Mouse (Mus musculus): ENCODE results near the gene Cbarp. TPM values are rescaled to one million over a fixed set of nuclear protein-coding genes. Genes with fewer than 3 reads are reported as not detected.

Gene Cbarp
- polyA plus RNA-seq, 1 experiment from 2014 or later: 66.9 TPM

DNA sequence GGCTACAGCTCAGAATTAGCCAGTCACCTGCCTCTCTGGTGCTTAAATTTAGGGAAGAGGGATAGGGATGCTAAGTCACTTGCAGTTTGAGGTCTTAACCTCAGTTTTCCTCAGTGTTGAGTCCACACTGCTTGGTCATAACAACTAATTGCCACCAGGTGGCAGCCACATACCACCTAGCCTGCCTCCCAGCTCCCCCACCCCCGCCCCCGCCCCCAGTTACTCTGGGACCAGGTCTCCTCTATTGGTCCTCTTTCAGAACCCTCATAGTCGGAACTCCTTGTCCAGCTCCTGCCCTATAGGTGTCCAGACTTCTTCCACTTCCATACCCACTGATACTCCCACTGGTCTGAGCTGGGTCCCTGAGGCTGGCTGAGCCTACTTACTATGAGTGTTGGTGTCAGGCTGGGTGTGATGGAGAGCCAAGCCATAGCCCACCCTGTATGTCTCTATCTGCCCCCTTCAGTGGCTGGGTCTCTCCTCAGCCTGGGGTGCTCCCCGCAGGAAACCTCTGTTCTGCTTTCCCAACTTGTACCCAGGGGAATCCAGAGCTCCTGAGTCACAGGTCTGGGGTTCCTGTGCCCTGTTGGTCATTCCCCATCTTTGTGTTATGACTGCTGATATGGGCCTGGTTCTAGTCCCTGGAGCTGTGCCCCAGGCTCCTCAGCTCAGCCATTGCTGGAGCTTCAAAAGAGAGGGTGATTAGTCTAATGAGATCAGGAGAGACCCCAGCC lies 35.1 kb upstream of the Cbarp start:
- Histone ChIP-seq H3K9ac (no peak overlapping the region), H3K4me3 (no peak overlapping the region), H3K27me3 (replicated peaks) (no peaks in the 10 kb centered on the region), H3K27ac (0 out of 2 replicates have a peak overlapping the region, but pooled peaks have one; percentile 4), H3K36me3 (replicated peaks) (peaks cover 11% of the 10 kb centered on the region; the same call in 1 of the 2 replicates), H3K4me1 (peaks cover 37% of the 10 kb centered on the region), H3K9me3 (no peaks in the 10 kb centered on the region), H3K4me2 (no peak overlapping the region)
- WGBS: 15% methylated on average over 4 of the region's 4 CpGs
- no peak for ATAC-seq (replicated peaks)

GRCm38 (mm10) chr10:80174705-80175104 lies 34.1 kb upstream of the Cbarp start:
- peaks cover 21% of the 10 kb centered on the region for H3K36me3 ChIP-seq (replicated peaks)
- WGBS: 37% methylated on average over 2 of the region's 2 CpGs
- no peaks in the 10 kb centered on the region for H3K27me3 ChIP-seq (replicated peaks)
- peak overlapping the region; percentile 32; the same call in 1 of the 2 replicates for H3K27ac ChIP-seq
- H3K9ac ChIP-seq: no peak overlapping the region
- no peak for ATAC-seq (replicated peaks)
- H3K4me3 ChIP-seq: no peak overlapping the region
- H3K9me3 ChIP-seq: no peaks in the 10 kb centered on the region
- peaks cover 38% of the 10 kb centered on the region for H3K4me1 ChIP-seq
- no peak overlapping the region for H3K4me2 ChIP-seq

DNA sequence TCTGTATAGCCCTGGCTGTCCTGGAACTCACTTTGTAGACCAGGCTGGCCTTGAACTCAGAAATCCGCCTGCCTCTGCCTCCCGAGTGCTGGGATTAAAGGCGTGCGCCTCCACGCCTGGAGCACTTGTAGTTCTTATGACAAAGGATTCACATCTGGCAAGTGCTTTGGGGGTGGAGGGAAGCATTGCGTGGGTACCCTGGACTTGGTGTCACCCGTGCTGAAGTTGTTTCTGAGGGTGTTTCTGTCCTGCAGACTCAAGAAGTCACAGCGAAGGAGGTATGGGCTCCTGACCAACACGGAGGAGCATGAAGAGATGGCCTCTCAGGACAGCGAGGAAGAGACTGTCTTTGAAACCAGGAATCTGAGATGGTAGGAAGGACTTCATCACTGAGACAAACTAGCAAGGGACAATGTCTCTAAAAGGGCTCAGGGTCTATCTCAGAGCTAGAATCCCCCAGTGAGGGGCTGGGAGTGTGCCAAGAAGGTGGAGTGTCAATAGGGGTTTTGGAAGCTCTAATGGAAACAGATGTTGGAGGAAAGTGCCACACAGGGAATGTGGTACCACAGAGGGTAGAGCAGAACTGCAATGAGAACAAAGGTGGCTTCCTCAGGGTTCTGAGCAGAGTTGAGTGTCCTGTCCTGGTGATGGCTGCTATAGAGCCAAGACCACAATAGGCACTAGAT lies 33.5 kb upstream of the Cbarp start:
- Histone ChIP-seq H3K27ac (no peak overlapping the region), H3K4me3 (no peak overlapping the region), H3K27me3 (replicated peaks) (no peaks in the 10 kb centered on the region), H3K9me3 (no peaks in the 10 kb centered on the region), H3K4me2 (no peak overlapping the region), H3K36me3 (replicated peaks) (peaks cover 22% of the 10 kb centered on the region), H3K4me1 (peaks cover 44% of the 10 kb centered on the region), H3K9ac (no peak overlapping the region)
- no peak for ATAC-seq (replicated peaks)
- 89% methylated on average over 10 of the region's 10 CpGs for WGBS

- 13% methylated on average over 11 of the region's 11 CpGs for WGBS
- Histone ChIP-seq H3K27ac (peak overlapping the region; percentile 86), H3K36me3 (replicated peaks) (peaks cover 22% of the 10 kb centered on the region), H3K4me1 (peaks cover 52% of the 10 kb centered on the region), H3K4me3 (peak overlapping the region; percentile 50), H3K9me3 (no peaks in the 10 kb centered on the region), H3K27me3 (replicated peaks) (no peaks in the 10 kb centered on the region), H3K4me2 (peak overlapping the region; percentile 74), H3K9ac (peak overlapping the region; percentile 43)
- ATAC-seq (replicated peaks): no peak
These were observed 32.7 kb upstream of the Cbarp start for GRCm38 (mm10) chr10:80173358-80173757.

GRCm38 (mm10) chr10:80172527-80173292 lies 32.1 kb upstream of the Cbarp start, which contains the start of gene 1600002K03Rik:
Gene 1600002K03Rik (plus strand): TSS chr10:80172944.
- Histone ChIP-seq H3K27me3 (replicated peaks) (no peaks in the 10 kb centered on the region), H3K9me3 (no peaks in the 10 kb centered on the region), H3K4me3 (peak within 1 kb of the TSS; percentile 50), H3K36me3 (replicated peaks) (peaks cover 22% of the 10 kb centered on the region), H3K9ac (peak within 1 kb of the TSS; percentile 46), H3K4me1 (peaks cover 52% of the 10 kb centered on the region), H3K4me2 (peak within 1 kb of the TSS; percentile 74), H3K27ac (peak within 1 kb of the TSS; percentile 86)
- WGBS: 11% methylated on average over 35 of the region's 35 CpGs
- ATAC-seq (replicated peaks): peak; percentile 72

GRCm38 (mm10) chr10:80171760-80172526 lies 31.3 kb upstream of the Cbarp start:
- Histone ChIP-seq H3K4me1 (peaks cover 55% of the 10 kb centered on the region), H3K4me3 (peak overlapping the region; percentile 50), H3K4me2 (peak overlapping the region; percentile 74), H3K36me3 (replicated peaks) (peaks cover 22% of the 10 kb centered on the region), H3K9me3 (no peaks in the 10 kb centered on the region), H3K27me3 (replicated peaks) (no peaks in the 10 kb centered on the region), H3K9ac (peak overlapping the region; percentile 46; the same call in 1 of the 2 replicates), H3K27ac (peak overlapping the region; percentile 86)
- ATAC-seq (replicated peaks): no peak
- 76% methylated on average over 45 of the region's 45 CpGs for WGBS

DNA sequence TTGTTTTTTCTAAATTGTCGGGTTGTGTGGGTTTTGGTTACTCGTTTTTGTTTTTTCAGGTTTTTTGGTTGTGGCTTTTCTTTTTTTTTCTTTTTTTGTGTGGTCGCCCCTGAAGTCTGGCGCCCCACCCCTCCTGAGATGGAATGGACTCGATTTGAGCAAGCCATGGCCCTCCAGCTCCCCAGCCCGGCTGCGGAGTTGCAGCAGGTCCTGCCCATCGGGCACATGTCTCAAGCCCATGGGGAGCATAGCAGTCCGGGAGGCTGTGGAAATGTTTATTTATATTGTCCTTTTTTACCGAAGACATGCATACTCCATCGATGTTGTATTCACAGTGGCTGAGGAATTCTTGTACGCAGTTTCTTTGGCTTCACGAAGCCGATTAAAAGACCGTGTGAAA lies 30.6 kb upstream of the Cbarp start:
- ATAC-seq (replicated peaks): no peak
- H3K4me1 ChIP-seq: peaks cover 60% of the 10 kb centered on the region
- H3K27ac ChIP-seq: peak overlapping the region; percentile 86; the same call in 1 of the 2 replicates
- H3K4me3 ChIP-seq: 0 out of 2 replicates have a peak overlapping the region, but pooled peaks have one; percentile 5
- peaks cover 22% of the 10 kb centered on the region for H3K36me3 ChIP-seq (replicated peaks)
- H3K4me2 ChIP-seq: no peak overlapping the region
- 91% methylated on average over 15 of the region's 15 CpGs for WGBS
- H3K9ac ChIP-seq: no peak overlapping the region
- H3K9me3 ChIP-seq: no peaks in the 10 kb centered on the region
- no peaks in the 10 kb centered on the region for H3K27me3 ChIP-seq (replicated peaks)

DNA sequence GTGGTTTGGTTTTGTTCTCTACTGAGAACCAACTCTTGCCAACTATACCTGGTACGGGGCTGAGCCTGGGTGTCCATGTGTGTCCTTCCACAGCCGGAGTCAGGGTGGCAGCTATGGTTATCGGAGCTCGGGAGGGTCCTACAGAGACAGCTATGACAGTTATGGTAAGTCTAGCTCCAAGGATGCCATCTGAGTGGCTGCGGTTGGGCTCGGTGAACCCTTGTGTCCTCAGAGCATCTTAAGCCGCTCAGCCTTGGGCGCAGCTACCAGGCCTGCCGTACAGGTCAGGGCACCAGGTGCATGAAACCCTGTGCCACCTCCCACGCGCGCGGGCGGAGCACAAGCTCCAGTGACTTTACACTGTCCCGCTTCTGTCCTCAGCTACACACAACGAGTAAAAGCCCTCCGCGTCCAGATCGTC lies 30.0 kb upstream of the Cbarp start:
- H3K9me3 ChIP-seq: no peaks in the 10 kb centered on the region
- H3K4me2 ChIP-seq: no peak overlapping the region
- 96% methylated on average over 19 of the region's 19 CpGs for WGBS
- H3K27ac ChIP-seq: peak overlapping the region; percentile 11; the same call in 1 of the 2 replicates
- ATAC-seq (replicated peaks): no peak
- H3K4me1 ChIP-seq: peaks cover 58% of the 10 kb centered on the region
- no peak overlapping the region; the same call in 1 of the 2 replicates for H3K9ac ChIP-seq
- H3K36me3 ChIP-seq (replicated peaks): peaks cover 22% of the 10 kb centered on the region
- H3K4me3 ChIP-seq: no peak overlapping the region
- no peaks in the 10 kb centered on the region for H3K27me3 ChIP-seq (replicated peaks)

- Histone ChIP-seq H3K4me2 (0 out of 2 replicates have a peak overlapping the region, but pooled peaks have one; percentile 92), H3K4me3 (no peak overlapping the region), H3K27me3 (replicated peaks) (no peaks in the 10 kb centered on the region), H3K4me1 (peaks cover 63% of the 10 kb centered on the region), H3K9ac (no peak overlapping the region), H3K27ac (0 out of 2 replicates have a peak overlapping the region, but pooled peaks have one; percentile 11), H3K36me3 (replicated peaks) (peaks cover 22% of the 10 kb centered on the region), H3K9me3 (no peaks in the 10 kb centered on the region)
- 97% methylated on average over 16 of the region's 16 CpGs for WGBS
- ATAC-seq (replicated peaks): no peak
These were observed 29.4 kb upstream of the Cbarp start for GRCm38 (mm10) chr10:80170052-80170451.

DNA sequence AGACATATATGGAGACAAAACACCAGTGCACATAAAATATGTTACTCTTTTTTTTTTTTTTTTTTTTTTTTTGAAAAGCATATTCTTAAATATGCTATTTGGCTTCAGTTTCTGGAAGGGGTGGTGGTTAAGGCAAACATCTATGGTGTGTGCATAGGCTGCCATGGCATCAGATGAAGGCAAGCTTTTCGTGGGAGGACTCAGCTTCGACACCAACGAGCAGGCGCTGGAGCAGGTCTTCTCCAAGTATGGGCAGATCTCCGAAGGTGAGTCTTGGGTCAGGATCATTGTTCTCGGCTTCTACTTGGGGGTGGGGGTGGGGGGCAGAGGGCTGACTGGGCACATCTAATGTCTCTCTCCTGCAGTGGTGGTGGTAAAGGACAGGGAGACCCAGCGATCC lies 29.0 kb upstream of the Cbarp start:
- WGBS: 96% methylated on average over 7 of the region's 7 CpGs
- peak overlapping the region; percentile 92; the same call in 1 of the 2 replicates for H3K4me2 ChIP-seq
- H3K27me3 ChIP-seq (replicated peaks): no peaks in the 10 kb centered on the region
- no peak overlapping the region for H3K27ac ChIP-seq
- H3K9ac ChIP-seq: no peak overlapping the region
- no peak overlapping the region for H3K4me3 ChIP-seq
- H3K36me3 ChIP-seq (replicated peaks): peaks cover 22% of the 10 kb centered on the region
- ATAC-seq (replicated peaks): no peak
- H3K9me3 ChIP-seq: no peaks in the 10 kb centered on the region
- H3K4me1 ChIP-seq: peaks cover 66% of the 10 kb centered on the region

GRCm38 (mm10) chr10:80169070-80169469 lies 28.4 kb upstream of the Cbarp start:
- Histone ChIP-seq H3K4me1 (peaks cover 72% of the 10 kb centered on the region), H3K9me3 (no peaks in the 10 kb centered on the region), H3K36me3 (replicated peaks) (peaks cover 22% of the 10 kb centered on the region), H3K4me3 (peak overlapping the region; percentile 94), H3K27ac (peak overlapping the region; percentile 100; the same call in 1 of the 2 replicates), H3K27me3 (replicated peaks) (no peaks in the 10 kb centered on the region), H3K4me2 (peak overlapping the region; percentile 92), H3K9ac (peak overlapping the region; percentile 100)
- 48% methylated on average over 1 of the region's 1 CpGs for WGBS
- ATAC-seq (replicated peaks): no peak

Data from midbrain, embryonic 15.5 days (tissue).